Mouse (Mus musculus): ENCODE measurements at regions not wholly inside any gene's neighbourhood (a gene's known extent, or its start where the extent isn't known, plus 50 kb on each side); places are given as distances from the start of the nearest gene placed in this dataset.

DNA sequence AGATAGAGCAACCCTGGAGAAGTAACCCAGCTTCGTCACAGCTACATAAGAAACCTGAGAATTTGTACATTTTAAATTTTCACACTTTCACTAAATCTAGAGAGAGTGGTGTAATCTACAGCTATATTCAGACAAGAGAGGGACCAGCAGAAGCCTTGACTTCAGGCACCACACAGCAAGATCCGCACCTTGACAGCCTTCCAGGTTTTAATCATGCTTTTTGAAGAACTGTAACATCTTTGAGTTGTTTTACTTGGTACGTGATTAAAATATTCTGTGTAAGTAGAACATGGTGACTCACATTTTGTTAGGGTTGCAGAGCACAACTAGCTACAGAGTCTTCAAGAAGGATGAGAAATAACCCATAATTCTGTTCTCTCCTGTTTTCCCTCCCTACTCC is 97.6 kb upstream of the Trp63 start:
- DNase-seq: no peak

DNA sequence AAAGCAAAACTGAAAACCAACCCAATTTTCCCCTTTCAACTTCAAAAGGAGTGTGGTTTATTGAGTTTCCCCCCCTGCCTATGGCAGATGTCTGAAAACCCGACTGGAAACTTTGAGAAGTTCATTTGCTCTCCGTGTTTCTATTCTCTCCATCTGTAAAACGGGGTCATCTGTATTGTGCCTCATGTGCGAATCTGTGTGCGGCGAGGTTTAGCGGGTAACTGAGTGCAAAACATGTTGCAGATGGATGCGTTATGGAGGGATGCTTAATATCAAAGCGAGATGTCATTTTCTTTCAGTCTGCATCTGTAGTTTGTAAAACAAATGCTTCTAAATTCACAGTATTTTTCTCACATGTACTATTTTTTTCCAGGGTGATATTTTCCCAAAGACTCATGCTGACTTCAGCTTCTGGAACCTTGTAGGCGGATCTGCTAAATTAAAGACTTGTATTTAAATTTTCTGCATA is 95.7 kb upstream of the Trp63 start:
- no peak for DNase-seq

DNA sequence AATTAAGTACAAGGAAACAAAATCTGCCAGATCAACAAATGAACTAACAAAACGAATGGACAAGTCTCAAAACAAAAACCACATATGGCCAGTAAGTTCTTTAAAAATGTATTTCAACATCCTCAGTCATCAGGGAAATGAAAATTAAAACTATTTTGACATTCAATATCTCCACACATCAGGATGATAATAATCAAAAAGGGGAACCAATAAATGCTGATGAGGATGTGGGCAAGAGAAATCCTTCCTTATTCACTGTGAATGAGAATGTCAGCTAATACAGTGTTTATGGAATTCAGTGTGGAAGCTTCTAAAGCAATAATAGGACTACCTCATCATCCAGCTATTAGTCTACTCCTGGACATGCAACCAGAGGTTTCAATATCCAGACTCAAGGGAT is 86.1 kb upstream of the Trp63 start:
- DNase-seq: no peak

DNA sequence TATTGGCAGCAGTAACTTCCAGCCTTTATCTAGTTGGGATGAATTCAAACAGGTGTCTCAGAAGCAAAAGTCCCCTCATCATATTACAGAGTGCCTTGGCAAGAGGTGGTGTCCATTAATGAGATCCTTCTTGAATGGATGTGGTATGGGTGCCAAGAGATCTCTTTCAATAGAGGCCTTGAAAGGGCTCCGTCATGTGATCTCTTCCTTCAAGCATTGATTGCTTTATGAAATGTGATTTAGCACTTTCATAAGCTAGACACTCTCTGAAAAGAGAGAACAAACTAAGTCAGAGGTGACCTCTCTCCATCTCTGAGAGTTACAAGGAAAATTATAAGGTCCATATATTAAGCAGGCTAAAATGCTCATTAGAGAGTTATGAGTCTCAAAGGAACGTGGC is 80.4 kb upstream of the Trp63 start:
- no peak for DNase-seq

DNA sequence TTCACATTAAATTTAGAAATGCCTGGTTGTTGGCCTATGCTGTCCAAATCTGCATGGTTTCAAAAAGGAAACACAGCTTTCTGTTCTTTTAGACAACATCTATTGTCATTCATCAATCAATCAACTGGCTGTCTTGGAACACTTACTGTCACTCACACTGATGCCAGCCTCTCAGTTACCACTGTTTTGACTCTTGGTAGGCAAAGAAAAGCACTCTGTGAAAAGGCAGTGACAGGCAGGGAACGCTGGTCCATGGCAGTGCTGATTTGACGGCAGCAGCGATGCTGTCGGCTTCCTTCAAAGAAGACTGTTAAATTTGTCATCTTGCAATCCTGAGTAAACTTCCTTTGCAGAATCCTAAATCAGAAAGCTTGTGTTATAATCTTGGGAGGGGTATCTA is 68.3 kb upstream of the Trp63 start:
- DNase-seq: no peak

DNA sequence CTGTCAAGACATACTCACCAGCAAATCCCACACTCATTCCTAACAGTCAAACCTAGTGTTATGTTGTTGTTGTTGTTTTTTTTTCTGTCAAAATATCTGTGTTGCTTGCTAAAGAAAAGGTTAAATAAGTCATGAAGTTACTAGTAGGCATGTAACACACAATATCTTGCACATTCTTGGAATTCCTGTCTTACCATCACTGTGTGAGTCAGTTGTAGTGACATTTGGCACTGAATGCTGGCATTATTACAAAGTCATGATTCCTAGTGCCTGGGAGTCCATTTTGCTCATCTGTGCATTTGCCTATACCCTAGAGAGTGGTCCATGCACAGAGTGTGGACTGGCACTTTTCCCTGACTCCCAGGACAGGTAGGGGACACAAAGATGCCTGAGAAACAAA is 67.9 kb upstream of the Trp63 start:
- DNase-seq: no peak

DNA sequence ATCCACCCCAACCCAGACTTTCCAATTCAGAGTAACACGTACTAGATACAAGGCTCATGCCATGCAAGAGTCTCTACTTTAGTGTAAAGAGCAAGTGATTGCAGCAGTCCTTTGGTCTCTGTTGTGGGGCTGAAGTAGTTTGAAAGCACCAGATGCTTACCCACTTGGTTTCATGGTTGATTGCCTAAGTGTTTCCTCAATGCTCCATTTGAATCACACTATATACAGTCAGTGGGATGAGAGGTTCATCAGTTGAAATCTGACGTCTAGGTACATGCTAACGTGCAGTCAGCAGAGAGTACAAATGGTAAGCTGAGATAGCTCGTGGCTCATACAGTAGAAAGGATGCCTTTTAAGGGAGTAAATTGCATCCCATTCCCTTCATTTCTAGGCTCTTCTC is 64.7 kb upstream of the Trp63 start:
- DNase-seq: no peak

DNA sequence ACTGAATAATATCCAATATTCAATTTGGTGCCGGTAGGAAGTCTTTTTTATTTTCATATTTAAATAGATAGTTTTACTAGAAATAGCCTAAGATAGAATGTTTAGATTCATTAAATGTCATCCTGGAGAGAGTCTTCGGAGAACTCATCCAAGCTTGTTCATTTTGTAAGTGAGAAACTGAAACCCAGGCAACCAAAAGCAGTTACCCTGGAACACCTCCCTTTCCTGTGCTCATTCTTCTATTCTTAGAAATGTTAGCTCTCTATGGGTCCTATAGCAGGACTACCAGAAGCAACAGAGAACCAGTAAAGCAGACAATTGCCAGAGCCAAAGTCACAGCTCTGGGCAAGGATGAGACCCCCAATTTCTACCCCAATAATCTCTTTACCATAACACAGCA is 60.9 kb upstream of the Trp63 start:
- DNase-seq: no peak

DNA sequence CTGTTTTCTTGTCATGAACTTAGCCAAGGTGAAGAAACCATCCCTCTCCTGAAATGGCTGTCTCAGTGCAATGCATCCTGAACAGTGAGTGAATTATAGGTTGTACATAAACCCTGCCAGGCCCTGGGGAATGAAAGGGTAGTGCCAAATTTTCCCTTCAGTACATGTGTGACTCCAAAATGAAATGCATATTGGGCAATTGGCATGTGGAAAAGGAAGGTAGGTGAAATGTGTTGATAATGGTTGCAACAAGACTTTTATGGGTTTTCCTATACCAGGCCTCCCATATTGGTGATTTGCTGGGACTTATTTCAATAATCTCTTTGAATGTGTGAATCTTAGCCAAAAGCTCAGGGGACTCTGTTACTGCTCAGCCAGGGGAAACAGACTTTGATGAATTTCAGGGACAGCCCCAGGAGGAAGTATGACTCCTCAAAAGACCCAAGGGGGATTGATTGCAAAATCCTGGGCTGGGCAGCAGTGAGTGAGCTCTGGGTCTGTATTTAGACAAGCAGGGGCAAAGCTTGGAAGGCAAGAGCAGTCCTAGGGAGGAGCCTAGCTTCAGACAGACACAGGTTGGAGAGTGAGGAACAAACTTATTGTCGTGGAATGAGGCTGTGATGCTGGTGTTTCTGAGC is 59.5 kb upstream of the Trp63 start:
- no peak for DNase-seq

DNA sequence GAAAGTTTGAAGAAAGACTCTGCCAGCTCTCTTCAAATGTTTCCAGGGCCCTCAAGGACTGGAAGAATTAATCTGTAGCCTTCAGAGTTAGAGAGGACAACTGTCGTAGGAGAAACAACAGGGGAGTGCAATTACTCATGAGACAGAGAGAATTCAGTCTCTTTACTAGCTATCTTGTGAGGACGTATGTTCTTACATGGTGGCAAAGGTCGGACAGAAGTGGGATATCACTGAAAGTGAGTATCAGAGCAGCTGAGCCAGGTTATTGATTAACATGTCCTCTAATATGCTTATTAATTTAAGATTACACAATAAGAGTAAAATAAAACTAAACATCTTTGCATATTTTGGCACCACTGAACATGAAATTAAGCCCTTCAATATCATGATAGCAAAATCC is 53.8 kb upstream of the Trp63 start:
- no peak for DNase-seq

DNA sequence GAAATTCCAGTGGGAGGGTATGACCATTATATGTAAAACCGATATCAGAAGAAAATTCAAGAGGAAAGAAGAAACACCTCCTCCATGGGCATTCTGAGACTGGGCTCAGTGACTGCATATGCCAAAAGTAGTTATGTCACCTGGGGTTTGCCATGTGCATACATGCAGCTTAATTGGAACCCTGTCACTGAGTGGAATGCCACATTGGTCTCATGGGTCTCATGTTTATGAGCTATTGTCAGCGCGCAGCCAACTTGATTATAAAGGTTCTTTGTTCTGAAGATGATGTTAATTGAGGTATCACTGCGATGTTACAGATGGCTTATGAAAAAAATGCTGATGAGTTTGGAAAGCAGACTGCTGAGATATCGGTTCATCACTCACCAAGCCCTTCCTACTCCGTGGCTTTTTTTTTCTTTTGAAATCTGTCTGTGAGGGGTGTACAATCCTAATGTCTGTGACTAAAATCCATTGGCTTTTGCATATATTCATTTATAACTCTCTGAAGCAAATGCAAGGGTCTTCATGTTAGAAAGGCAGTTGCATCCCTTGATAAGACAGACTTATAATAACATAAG is 52.3 kb upstream of the Trp63 start:
- DNase-seq: no peak

Measured in kidney, postnatal 14 days (tissue).